Mouse (Mus musculus) midbrain, postnatal 0 days (tissue): ENCODE measurements around the gene Jagn1. TPM values are rescaled to one million over a fixed set of nuclear protein-coding genes. Genes with fewer than 3 reads are reported as not detected.

ENCODE experiments used
- ATAC-seq: fragments of 200-750 bp; cut with Nextera tagmentation; 2 replicates; pipeline ENCODE4 v1.8.0; 2017; ENCODE audit warnings: moderate number of reproducible peaks, mild to moderate bottlenecking, moderate TSS enrichment, moderate library complexity; ENCODE audit not compliant: low FRiP score
- DNase-seq: peaks from one replicate; pipeline ENCODE4 v3.0.0-alpha.2; 2015; ENCODE audit warnings: low spot score
- H3K27ac ChIP-seq: fragments of 300-500 bp; sonication (generic); 2 replicates; pipeline ENCODE4 v1.5.1; 2014; ENCODE audit warnings: low read depth, mild to moderate bottlenecking, low read length, mixed read lengths
- H3K27me3 ChIP-seq: fragments of 300-500 bp; sonication (generic); 2 replicates; pipeline ENCODE4 v1.6.1; 2014; ENCODE audit warnings: low read length, control low read depth, mixed read lengths; ENCODE audit not compliant: insufficient read depth
- H3K36me3 ChIP-seq: fragments of 300-500 bp; sonication (generic); 2 replicates; pipeline ENCODE4 v1.6.1; 2014; ENCODE audit warnings: low read length, control low read depth, mixed read lengths; ENCODE audit not compliant: insufficient read depth
- H3K4me1 ChIP-seq: fragments of 300-500 bp; sonication (generic); 2 replicates; pipeline ENCODE4 v1.6.1; 2014; ENCODE audit warnings: mild to moderate bottlenecking, control low read depth, antibody characterized with exemption, low read length, mixed read lengths; ENCODE audit not compliant: insufficient read depth
- H3K4me2 ChIP-seq: fragments of 300-500 bp; sonication (generic); 2 replicates; pipeline ENCODE4 v1.6.1; 2014; ENCODE audit warnings: low read depth, mild to moderate bottlenecking, low read length, mixed read lengths; ENCODE audit not compliant: poor library complexity, severe bottlenecking
- H3K4me3 ChIP-seq: fragments of 300-500 bp; sonication (generic); 2 replicates; pipeline ENCODE4 v1.5.1; 2014; ENCODE audit warnings: low read depth, mild to moderate bottlenecking, low read length, moderate library complexity
- H3K9ac ChIP-seq: fragments of 300-500 bp; sonication (generic); replicated peaks from 2 replicates; pipeline ENCODE4 v1.6.1; 2014; ENCODE audit warnings: mild to moderate bottlenecking, low read length, moderate library complexity, mixed read lengths; ENCODE audit not compliant: poor library complexity, severe bottlenecking
- H3K9me3 ChIP-seq: fragments of 300-500 bp; sonication (generic); 2 replicates; pipeline ENCODE4 v1.6.1; 2016; ENCODE audit warnings: low read length, control low read depth
- CTCF ChIP-seq: IDR thresholded peaks from 2 replicates; pipeline ENCODE4 v1.5.1; 2016; ENCODE audit warnings: antibody characterized with exemption, mild to moderate bottlenecking
- WGBS: fragments of 180-500 bp; shearing (Covaris S2); extraction: QIAGEN DNeasy Blood & Tissue Kit; methylation state at CpG from one replicate; pipeline ENCODE4 v1.1.7; 2014; 5-methylcytosine and 5-hydroxymethylcytosine counted together
- polyA plus RNA-seq: library from polyadenylated mRNA; unstranded; fragments of >200 nt; fragmentation: Nextera tagmentation; extraction: Ambion mirVana; gene quantifications from 2 replicates; pipeline ENCODE4 v1.2.1, GENCODE M21; 2015
- total RNA-seq: library from RNA; depleted of rRNA; stranded (reverse); fragments of >200 nt; gene quantifications from 2 replicates; pipeline ENCODE4 v1.2.3, GENCODE M21; 2014

Jagn1 gene
- total and polyA plus RNA-seq, 2 experiments from 2014 or later: 43.6 to 80.4 TPM

DNA sequence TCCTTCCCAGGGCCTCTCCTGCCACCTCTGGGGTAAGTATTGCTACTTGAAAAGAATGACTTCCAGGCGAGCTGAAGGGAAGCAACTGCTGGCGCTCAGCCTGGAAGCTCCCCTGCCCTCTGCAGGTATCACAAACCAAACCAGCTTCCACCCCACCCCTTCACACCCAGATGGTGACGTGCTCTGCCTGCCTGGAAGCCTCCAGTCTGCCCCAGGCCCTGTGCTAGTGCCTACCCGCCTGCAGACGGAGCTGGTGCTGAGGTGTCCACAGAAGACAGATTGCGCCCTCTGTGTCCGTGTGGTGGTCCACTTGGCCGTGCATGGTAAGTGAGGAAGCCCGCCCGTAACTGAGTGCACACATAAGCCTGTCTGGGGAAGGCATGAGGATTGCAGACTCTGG, 29.7 kb downstream of the Jagn1 start:
- 72% methylated on average over 10 of the region's 10 CpGs for WGBS
- ATAC-seq: no peak
- TF ChIP-seq CTCF: no peak

DNA sequence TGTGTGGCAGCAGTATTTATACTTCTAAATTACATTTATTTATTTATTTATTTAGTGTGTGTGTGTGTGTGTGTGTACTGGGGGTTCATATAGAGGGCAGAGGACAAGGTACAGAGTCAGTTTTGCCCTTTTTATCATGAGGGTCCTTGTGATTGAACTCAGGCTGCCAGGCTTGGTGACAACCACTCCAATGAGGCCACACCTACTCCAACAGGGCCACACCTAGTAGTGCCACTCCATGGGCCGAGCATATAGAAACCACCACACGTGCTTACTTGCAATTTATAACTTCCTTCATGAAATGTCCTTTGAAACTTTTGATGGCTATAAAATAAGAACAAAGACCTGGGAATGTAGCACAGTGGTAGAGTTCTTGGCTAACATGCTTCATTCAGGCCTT, 30.9 kb downstream of the Jagn1 start:
- no peak for TF ChIP-seq CTCF
- DNase-seq: no peak
- 70% methylated on average over 2 of the region's 2 CpGs for WGBS

More for the DNA sequence above, 29.7 kb downstream of the Jagn1 start:
- no peak overlapping the region for H3K9ac ChIP-seq
- no peaks in the 10 kb centered on the region for H3K9me3 ChIP-seq
- H3K27ac ChIP-seq: no peak overlapping the region
- H3K4me2 ChIP-seq: no peak overlapping the region
- DNase-seq: no peak
- H3K4me3 ChIP-seq: no peak overlapping the region
- H3K4me1 ChIP-seq: no peaks in the 10 kb centered on the region
- peaks cover 16% of the 10 kb centered on the region for H3K27me3 ChIP-seq
- no peaks in the 10 kb centered on the region for H3K36me3 ChIP-seq

DNA sequence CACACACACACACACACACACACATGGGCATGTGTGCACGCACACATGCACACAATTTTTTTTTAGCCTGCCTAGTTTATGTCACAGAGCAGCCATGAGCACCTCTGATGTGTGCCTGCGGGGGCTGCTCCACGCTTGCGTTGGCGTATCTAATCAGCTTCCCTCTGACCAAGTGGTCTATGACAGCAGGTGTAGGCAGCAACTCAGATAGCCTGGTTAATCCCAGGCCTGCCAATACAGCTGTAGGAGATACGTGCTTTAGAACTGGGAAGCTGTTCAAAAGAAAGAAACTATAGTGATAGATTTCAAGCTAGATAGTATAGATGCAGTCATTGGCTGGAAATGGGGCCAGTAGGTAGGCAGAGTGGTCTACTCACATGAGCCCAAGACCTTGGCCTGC, 31.3 kb downstream of the Jagn1 start:
- 69% methylated on average over 6 of the region's 6 CpGs for WGBS
- H3K9me3 ChIP-seq: no peaks in the 10 kb centered on the region
- no peak for ATAC-seq

More for the DNA sequence above, 30.9 kb downstream of the Jagn1 start:
- Histone ChIP-seq H3K4me1 (no peaks in the 10 kb centered on the region), H3K36me3 (no peaks in the 10 kb centered on the region), H3K27me3 (peaks cover 16% of the 10 kb centered on the region), H3K9me3 (no peaks in the 10 kb centered on the region), H3K9ac (no peak overlapping the region), H3K4me3 (no peak overlapping the region), H3K4me2 (no peak overlapping the region), H3K27ac (no peak overlapping the region)
- no peak for ATAC-seq

DNA sequence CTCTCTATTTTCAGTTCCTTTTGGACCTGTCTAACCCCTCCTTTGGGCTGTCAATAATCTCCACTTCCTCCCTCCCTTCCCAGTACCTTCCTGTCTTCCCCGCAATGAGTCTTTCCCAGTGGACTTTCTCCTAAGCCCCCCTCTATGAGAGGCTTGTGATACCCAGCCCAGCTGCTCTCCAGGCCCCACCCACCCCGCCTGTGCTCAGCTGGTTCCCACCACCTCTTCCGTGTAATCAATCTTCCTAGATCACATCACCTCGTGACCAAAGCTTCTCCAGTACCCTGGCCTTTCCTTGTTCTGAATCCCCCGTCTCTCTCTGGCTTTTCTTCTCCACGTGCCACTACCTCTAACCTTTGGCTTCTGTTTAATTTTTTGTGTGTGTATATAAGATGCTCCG, 35.0 kb downstream of the Jagn1 start:
- no peak for TF ChIP-seq CTCF
- Histone ChIP-seq H3K9ac (no peak overlapping the region), H3K27me3 (0 out of 2 replicates have a peak, but pooled peaks cover 3% of the 10 kb centered on the region), H3K9me3 (no peaks in the 10 kb centered on the region), H3K27ac (no peak overlapping the region), H3K4me3 (no peak overlapping the region), H3K36me3 (no peaks in the 10 kb centered on the region), H3K4me1 (no peaks in the 10 kb centered on the region; the same call in 1 of the 2 replicates), H3K4me2 (no peak overlapping the region)
- 52% methylated on average over 7 of the region's 7 CpGs for WGBS
- ATAC-seq (no peak), DNase-seq (no peak)

More for the DNA sequence above, 31.3 kb downstream of the Jagn1 start:
- DNase-seq: no peak
- no peaks in the 10 kb centered on the region for H3K36me3 ChIP-seq
- H3K4me3 ChIP-seq: no peak overlapping the region
- H3K27ac ChIP-seq: no peak overlapping the region
- H3K9ac ChIP-seq: no peak overlapping the region
- peaks cover 16% of the 10 kb centered on the region for H3K27me3 ChIP-seq
- H3K4me2 ChIP-seq: no peak overlapping the region
- H3K4me1 ChIP-seq: no peaks in the 10 kb centered on the region
- no peak for TF ChIP-seq CTCF

DNA sequence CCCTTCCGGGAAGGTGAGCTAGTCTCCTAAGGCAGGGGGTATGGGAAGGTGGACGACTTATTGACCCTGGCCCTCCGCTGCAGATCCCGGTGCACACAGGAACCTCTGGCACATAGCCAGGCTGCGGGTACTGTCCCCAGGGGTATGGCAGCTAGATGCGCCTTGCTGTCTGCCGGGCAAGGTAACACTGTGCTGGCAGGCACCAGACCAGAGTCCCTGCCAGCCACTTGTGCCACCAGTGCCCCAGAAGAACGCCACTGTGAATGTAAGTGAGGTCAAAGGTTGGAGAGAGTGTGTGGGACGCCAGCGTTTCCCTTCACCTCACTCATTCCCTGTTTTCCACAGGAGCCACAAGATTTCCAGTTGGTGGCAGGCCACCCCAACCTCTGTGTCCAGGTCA, 36.5 kb downstream of the Jagn1 start:
- Histone ChIP-seq H3K9me3 (no peaks in the 10 kb centered on the region), H3K4me3 (no peak overlapping the region), H3K36me3 (no peaks in the 10 kb centered on the region), H3K27ac (no peak overlapping the region), H3K4me2 (no peak overlapping the region), H3K4me1 (peaks cover 2% of the 10 kb centered on the region; the same call in 1 of the 2 replicates), H3K9ac (no peak overlapping the region), H3K27me3 (0 out of 2 replicates have a peak, but pooled peaks cover 3% of the 10 kb centered on the region)
- DNase-seq (no peak), ATAC-seq (no peak)
- WGBS: 85% methylated on average over 10 of the region's 10 CpGs
- TF ChIP-seq CTCF: no peak

DNA sequence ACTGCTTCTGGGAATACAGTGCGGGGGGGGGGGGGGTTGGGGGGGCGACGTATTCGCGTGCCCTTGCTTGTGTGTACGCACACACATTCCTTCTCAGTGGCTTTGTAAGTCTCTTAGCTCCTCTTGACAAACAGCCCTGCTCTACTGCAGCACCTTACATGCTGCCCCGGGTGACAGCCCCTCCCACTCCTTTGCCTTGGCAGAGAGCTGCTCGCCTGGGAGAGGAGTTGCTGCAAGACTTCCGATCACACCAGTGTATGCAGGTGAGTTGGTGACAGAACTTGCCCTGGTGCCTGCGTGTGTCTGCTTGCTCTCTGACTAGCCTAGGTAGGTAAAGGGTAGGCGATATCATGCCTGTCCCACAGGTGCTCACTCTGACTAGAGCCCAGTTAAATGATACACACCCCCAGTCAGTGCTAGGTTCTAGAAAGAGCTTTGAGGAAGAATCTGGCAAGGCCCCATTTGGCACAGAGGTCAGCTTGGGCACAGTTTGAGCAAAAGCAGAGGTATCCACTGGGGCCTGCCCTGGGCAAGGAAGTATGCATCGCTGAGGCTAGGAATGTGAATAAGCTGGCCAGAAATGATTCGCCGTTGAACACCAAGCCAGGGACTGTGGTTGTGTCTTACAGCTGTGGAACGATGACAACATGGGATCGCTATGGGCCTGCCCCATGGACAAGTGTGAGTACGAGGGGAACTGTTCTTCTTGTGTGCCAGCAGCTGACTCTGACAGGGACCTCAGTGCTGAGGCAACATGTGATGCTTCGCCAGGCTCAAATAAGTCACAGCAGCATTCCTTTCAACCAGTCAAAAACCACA, 38.4 kb downstream of the Jagn1 start:
- Histone ChIP-seq H3K27me3 (0 out of 2 replicates have a peak, but pooled peaks cover 3% of the 10 kb centered on the region), H3K36me3 (peaks cover under 1% of the 10 kb centered on the region; the same call in 1 of the 2 replicates), H3K4me3 (no peak overlapping the region), H3K9ac (no peak overlapping the region), H3K9me3 (no peaks in the 10 kb centered on the region), H3K4me1 (peaks cover 10% of the 10 kb centered on the region; the same call in 1 of the 2 replicates), H3K27ac (no peak overlapping the region), H3K4me2 (no peak overlapping the region)
- ATAC-seq: no peak
- DNase-seq: no peak
- no peak for TF ChIP-seq CTCF
- whole genome bisulfite sequencing: 69% methylated on average over 18 of the region's 18 CpGs
